Mouse (Mus musculus): ENCODE measurements at regions not wholly inside any gene's neighbourhood (a gene's known extent, or its start where the extent isn't known, plus 50 kb on each side); places are given as distances from the start of the nearest gene placed in this dataset.

DNA sequence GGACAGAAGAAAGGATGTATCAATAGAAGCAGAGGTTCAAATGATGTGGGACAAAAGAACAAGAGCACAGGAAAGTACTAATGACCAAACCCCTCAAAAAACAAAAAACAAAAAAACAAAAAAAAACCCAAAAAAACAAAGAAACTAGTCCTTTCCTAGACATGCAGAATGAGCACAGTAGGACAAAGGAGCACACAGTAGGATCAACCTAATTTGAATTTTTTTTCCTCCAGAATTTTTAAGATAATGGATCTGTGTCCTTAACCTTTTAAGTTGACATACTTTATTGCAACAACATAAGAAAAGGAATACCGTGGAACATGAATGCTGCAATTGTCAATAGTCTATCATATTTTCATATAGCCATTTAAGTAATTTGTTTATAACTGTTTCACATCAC is 370.2 kb upstream of the Dach1 start:
- DNase-seq (ENCODE audit: low read depth, low spot score) = no peak

DNA sequence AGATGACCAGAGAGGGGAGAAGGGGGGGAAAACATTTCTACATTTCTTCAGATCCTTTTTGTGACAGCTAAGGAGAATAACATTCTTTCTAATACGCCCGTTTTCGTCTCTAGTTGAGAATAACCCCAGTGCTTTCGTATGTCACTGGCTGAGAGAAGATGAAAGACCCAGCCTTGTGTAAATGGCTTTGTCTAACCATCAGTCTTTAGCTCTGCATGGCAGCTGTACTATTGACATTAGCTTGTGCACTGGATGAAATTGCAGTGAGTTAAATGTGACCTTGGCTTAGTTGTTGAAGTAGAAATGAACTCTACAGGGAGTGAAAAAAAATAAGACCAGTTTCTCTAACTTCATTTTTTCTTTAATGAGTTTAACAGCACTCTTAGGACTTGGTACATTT is 368.7 kb upstream of the Dach1 start:
- DNase-seq (ENCODE audit: low read depth, low spot score) = no peak

- no peak for DNase-seq (ENCODE audit: low read depth, low spot score)
These were observed 364.0 kb upstream of the Dach1 start for GRCm38 (mm10) chr14:98533600-98533999.

GRCm38 (mm10) chr14:98520966-98521365 is 351.4 kb upstream of the Dach1 start:
- no peak for DNase-seq (ENCODE audit: low read depth, low spot score)

DNA sequence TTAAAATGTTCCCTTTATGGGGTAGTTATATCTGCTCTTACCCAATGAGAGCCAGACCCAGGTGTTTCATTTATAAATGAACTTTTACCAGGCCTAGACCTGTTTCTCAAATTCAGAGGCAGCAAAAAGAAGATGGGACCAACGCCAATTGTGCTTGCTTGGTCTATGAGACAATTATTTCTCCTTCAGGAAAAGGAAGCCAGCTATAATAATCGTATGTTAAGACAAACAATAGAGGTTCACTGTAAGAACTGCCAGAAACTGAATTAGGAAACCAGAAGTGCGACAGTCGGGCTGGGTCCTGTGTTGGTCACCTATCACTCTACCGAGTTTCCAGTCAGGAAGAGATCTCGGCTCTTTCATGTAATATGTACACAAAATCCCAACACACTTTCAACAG is 335.8 kb upstream of the Dach1 start:
- no peak for DNase-seq (ENCODE audit: low read depth, low spot score)

DNA sequence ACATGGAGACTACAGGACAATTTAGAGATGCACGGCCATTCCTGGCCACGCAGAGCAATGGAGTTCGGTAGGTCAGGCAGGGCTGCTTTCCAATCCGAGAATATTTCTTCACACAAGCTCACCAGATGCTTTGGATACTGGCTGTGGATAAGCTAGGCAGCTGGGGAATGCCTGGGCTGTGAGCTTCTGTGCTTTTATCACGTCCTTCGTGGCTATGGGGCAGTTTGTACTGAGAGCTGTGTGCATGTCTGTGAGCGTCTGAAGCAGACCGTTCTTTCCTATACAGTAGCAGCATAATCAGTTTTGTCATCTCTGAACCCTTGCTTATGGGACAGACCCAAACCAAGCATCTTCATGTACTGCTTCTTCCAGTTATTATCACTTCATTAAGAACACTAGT is 307.9 kb upstream of the Dach1 start:
- DNase-seq (ENCODE audit: low read depth, low spot score) = no peak

DNA sequence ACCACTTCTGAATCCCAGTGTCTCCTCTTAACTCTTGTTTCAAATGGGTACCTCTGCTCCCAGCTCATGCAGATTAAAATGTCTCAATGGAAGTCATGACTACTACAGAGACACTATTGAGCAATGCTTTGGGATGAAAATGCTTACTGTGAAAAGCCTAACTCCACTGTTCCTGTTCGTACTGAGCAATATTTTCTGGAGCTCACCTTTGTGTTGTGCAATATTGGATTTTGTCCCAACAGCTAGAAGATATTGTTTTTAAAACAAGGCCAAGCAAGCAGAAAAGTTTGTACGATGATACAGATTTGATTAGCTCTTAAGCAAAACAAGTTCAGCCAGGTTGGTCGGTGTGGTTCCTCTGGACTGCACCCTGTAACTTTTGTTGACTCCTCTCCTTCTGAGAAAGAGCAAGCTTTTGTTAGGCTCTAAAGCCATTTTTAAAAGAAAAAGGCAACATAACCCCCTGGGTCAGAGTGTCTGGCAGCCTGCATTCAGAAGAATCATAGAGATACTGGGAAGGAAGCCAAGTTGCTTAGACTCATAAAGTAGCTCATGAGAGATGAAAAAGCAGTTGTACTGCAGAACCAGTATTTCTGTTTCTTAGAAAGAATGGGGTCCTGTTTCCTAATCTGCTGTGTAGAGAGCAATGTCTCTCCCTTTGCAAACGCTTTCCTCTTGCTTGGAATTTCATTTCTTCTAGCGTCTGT is 302.4 kb upstream of the Dach1 start:
- no peak for DNase-seq (ENCODE audit: low read depth, low spot score)

GRCm38 (mm10) chr14:98454461-98454860 is 284.9 kb upstream of the Dach1 start:
- no peak for DNase-seq (ENCODE audit: low read depth, low spot score)

DNA sequence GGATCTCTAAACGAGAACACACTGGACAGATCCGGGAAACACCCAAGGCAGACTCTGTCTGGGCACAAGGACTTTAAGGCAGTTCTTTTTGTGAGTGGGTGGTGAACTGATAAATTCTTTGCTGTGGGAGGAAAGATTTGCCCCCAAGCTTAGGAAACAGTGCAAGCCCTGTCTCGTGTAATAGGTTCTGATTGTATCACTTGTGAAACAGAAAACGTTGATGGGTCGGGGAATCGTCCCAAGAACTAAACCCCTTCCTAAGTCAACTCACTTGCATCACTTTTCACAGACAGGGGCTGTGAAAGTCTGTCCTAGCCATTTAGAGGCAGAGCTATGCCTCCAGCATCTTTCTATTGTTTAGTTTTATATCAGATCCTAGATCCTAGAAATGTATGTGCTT is 282.6 kb upstream of the Dach1 start:
- no peak for DNase-seq (ENCODE audit: low read depth, low spot score)

DNA sequence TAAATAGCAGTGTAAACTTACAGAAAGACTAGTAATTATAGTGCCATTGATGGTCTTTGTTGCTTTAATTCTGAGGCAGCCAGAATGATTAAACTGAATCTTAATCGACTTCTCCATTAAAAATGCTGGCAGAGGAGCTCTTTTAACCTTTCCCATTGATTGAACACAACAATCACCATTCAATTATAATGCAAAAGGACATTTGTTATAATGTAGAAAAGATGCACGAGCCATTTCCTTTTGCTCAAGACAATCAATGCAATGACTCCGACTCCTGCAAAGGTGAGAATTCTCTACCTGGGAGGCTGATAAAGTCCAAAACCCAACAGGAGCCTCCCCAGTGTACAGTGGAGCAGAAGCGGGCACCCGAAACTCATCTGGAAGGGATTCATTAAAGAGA is 280.0 kb upstream of the Dach1 start:
- no peak for DNase-seq (ENCODE audit: low read depth, low spot score)

DNA sequence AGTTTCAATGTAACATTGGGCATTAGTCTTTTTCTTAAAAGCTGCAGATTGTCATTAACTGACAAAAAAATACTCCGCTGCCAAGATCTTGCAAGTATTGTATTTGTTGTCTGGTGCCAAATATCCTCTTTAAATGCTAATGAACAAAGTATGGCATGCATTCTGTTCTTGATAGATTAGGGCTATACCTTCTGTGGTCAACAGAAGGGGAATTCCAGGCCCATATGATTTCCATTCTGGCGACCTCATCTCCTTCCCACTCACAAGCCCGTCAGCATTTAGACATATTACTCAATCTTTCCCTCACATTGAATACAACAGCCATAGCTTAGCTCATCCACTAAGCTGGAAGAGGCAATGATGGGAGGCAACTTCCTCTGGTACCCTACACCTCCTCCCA is 272.8 kb upstream of the Dach1 start:
- DNase-seq (ENCODE audit: low read depth, low spot score) = no peak

- DNase-seq (ENCODE audit: low read depth, low spot score) = no peak
These were observed 272.4 kb upstream of the Dach1 start for GRCm38 (mm10) chr14:98441954-98442353.

DNA sequence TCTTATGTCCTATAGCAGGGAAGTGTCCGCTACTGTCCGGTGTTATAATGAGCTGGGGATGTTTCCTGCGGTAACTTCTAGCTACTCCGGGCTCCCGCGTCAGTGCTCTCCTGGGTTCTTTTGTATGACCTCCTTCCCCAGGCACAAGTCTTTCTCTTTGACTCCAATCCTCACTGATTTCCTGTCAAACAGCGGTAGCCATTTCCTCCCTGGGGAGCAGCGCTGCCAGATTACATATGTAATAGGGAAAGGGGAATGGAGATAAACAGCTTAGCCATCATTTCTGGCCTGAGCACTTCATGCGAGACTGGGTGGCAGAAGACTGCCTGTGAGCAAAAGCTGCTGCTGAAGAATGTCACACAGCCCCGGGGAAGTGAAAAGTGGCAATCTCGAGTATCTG is 262.4 kb upstream of the Dach1 start:
- DNase-seq (ENCODE audit: low read depth, low spot score) = no peak

DNA sequence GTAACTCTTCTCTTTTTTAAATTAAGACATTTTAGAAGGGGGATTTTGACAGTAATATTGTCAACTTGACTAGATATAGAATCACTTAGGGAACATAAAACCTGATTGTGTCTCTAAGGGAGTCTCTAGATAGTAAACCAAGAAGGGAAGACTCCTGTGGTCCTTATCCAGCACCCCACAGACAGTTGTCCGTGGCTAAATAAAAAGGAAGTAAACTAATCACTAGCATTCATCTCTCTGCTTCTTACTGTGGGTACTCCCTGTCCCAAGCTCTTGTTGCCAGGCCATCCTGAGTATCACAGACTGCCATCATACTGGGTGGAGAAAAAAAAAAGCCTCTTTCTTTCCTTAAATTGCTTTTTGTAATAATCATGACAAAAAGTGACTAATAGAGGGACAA is 248.2 kb upstream of the Dach1 start:
- no peak for DNase-seq (ENCODE audit: low read depth, low spot score)

- DNase-seq (ENCODE audit: low read depth, low spot score) = no peak
These were observed 244.6 kb upstream of the Dach1 start for GRCm38 (mm10) chr14:98414201-98414600.

- no peak for DNase-seq (ENCODE audit: low read depth, low spot score)
These were observed 236.5 kb upstream of the Dach1 start for GRCm38 (mm10) chr14:98405936-98406635.

DNA sequence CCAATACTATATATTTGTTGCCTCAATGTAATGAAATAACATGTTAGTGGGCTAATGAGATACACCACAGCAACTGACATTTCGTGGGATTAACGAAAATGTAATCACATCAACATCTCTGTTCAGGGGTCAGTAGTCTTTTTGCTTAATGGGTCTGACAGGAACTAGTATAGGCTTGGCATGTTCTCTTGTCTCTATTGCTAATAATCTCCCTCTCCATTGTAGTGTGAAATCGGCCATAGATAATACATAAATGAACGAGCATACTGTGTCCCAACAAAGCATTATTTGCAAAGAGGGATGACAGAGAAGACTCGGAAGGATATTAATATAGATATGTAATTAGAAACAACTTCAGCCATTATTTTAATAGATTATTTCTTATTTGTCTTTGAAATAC is 234.5 kb upstream of the Dach1 start:
- DNase-seq (ENCODE audit: low read depth, low spot score) = no peak

DNA sequence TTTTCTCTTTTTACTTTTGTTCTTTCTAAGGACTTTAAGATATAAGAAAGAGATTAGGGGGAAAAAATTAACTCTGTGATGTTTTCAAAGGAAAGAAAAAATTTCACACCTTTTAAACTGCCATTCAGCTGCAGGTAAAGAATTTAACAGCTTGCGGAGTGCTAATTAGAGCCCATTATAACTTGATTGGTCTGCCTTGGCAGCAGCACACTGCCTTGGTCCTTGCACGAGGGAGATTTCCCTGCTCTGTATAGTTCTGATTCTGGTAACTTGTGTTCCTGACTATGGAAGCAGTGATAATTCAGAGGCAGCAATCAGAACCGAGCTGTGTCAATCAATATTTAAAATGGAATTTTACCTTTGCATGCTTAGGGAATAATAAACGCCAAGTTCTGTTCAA is 218.3 kb upstream of the Dach1 start:
- DNase-seq (ENCODE audit: low read depth, low spot score) = no peak

All from brain, embryonic 18.5 days (tissue).